Mouse (Mus musculus) midbrain, embryonic 11.5 days (tissue): ENCODE results near the gene Iqgap3. TPM values are rescaled to one million over a fixed set of nuclear protein-coding genes. Genes with fewer than 3 reads are reported as not detected.

Source experiments
- ATAC-seq: fragments of 200-750 bp; cut with Nextera tagmentation; 2 replicates; pipeline ENCODE4 v1.8.0; 2017; ENCODE audit warnings: moderate TSS enrichment, moderate library complexity; ENCODE audit not compliant: low FRiP score
- DNase-seq: peaks from one replicate; pipeline ENCODE4 v3.0.0; 2015; ENCODE audit warnings: low spot score; ENCODE audit errors: missing footprints
- H3K27ac ChIP-seq: fragments of 300-500 bp; sonication (generic); 2 replicates; pipeline ENCODE4 v1.5.1; 2014; ENCODE audit warnings: low read depth, low read length
- H3K27me3 ChIP-seq: fragments of 300-500 bp; sonication (generic); 2 replicates; pipeline ENCODE4 v1.6.1; 2014; ENCODE audit warnings: mild to moderate bottlenecking, low read length, moderate library complexity, mixed read lengths; ENCODE audit not compliant: control insufficient read depth, insufficient read depth
- H3K36me3 ChIP-seq: fragments of 300-500 bp; sonication (generic); 2 replicates; pipeline ENCODE4 v1.6.1; 2014; ENCODE audit warnings: mild to moderate bottlenecking, low read length, moderate library complexity, mixed read lengths; ENCODE audit not compliant: control insufficient read depth, insufficient read depth
- H3K4me1 ChIP-seq: fragments of 300-500 bp; sonication (generic); 2 replicates; pipeline ENCODE4 v1.6.1; 2014; ENCODE audit warnings: low read length; ENCODE audit not compliant: control insufficient read depth, insufficient read depth
- H3K4me2 ChIP-seq: fragments of 300-500 bp; sonication (generic); 2 replicates; pipeline ENCODE4 v1.6.1; 2014; ENCODE audit warnings: mild to moderate bottlenecking, moderate library complexity
- H3K4me3 ChIP-seq: fragments of 300-500 bp; sonication (generic); 2 replicates; pipeline ENCODE4 v1.5.1; 2014; ENCODE audit warnings: low read depth, low read length
- H3K9ac ChIP-seq: fragments of 300-500 bp; sonication (generic); 2 replicates; pipeline ENCODE4 v1.6.1; 2014; ENCODE audit warnings: low read length
- H3K9me3 ChIP-seq: fragments of 300-500 bp; sonication (generic); 2 replicates; pipeline ENCODE4 v1.6.1; 2016; ENCODE audit warnings: low read length; ENCODE audit not compliant: control insufficient read depth
- WGBS: fragments of 180-500 bp; shearing (Covaris S2); extraction: QIAGEN DNeasy Blood & Tissue Kit; methylation state at CpG from one replicate; pipeline ENCODE4 v1.1.7; 2014; 5-methylcytosine and 5-hydroxymethylcytosine counted together
- polyA plus RNA-seq: library from polyadenylated mRNA; unstranded; fragments of >200 nt; fragmentation: Nextera tagmentation; extraction: Ambion mirVana; gene quantifications from 2 replicates; pipeline ENCODE4 v1.2.1, GENCODE M21; 2014

Gene Iqgap3
- polyA plus RNA-seq, 1 experiment from 2014 or later = 16.5 TPM

GRCm38 (mm10) chr3:88071783-88072182 is 10.0 kb upstream of the Iqgap3 start:
- H3K9me3 ChIP-seq = no peaks in the 10 kb centered on the region
- H3K27me3 ChIP-seq = no peaks in the 10 kb centered on the region
- H3K4me2 ChIP-seq = no peak overlapping the region
- ATAC-seq = peak; percentile 69
- peak; percentile 99 for DNase-seq
- H3K9ac ChIP-seq = no peak overlapping the region
- no peaks in the 10 kb centered on the region for H3K4me1 ChIP-seq
- no peak overlapping the region for H3K27ac ChIP-seq
- no peak overlapping the region for H3K4me3 ChIP-seq
- WGBS = 3% methylated on average over 5 of the region's 5 CpGs
- H3K36me3 ChIP-seq = no peaks in the 10 kb centered on the region

DNA sequence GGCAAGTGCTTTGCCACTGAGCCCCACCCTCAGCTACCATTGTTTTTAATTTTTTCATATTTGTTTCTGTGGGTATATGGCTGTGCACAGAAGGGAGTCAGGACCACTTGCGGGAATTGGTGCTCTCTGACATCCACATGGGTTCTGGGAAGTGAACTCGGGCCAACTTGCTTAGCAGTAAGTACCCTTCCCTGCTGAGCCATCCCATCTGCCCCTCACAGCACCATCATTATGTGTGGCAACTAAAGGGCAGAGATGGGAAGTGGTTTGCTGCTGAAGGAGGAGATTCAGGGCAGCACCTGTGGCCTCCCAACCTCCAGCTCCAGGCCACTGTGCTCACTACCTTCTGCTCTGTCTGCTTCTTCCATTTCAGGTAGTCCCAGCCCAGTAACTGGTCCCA is 8.1 kb upstream of the Iqgap3 start:
- DNase-seq (peak; percentile 56), ATAC-seq (no peak)
- H3K9ac ChIP-seq = no peak overlapping the region
- H3K9me3 ChIP-seq = no peaks in the 10 kb centered on the region
- no peaks in the 10 kb centered on the region for H3K36me3 ChIP-seq
- H3K4me2 ChIP-seq = no peak overlapping the region
- no peaks in the 10 kb centered on the region for H3K4me1 ChIP-seq
- no peak overlapping the region for H3K4me3 ChIP-seq
- WGBS = 71% methylated on average over 2 of the region's 2 CpGs
- no peak overlapping the region for H3K27ac ChIP-seq
- H3K27me3 ChIP-seq = no peaks in the 10 kb centered on the region

GRCm38 (mm10) chr3:88074351-88074750 is 7.4 kb upstream of the Iqgap3 start:
- Histone ChIP-seq H3K27me3 (no peaks in the 10 kb centered on the region), H3K4me2 (no peak overlapping the region), H3K36me3 (no peaks in the 10 kb centered on the region), H3K4me3 (no peak overlapping the region), H3K27ac (no peak overlapping the region), H3K9me3 (no peaks in the 10 kb centered on the region), H3K9ac (no peak overlapping the region), H3K4me1 (no peaks in the 10 kb centered on the region)
- DNase-seq (no peak), ATAC-seq (no peak)
- 69% methylated on average over 2 of the region's 2 CpGs for WGBS

DNA sequence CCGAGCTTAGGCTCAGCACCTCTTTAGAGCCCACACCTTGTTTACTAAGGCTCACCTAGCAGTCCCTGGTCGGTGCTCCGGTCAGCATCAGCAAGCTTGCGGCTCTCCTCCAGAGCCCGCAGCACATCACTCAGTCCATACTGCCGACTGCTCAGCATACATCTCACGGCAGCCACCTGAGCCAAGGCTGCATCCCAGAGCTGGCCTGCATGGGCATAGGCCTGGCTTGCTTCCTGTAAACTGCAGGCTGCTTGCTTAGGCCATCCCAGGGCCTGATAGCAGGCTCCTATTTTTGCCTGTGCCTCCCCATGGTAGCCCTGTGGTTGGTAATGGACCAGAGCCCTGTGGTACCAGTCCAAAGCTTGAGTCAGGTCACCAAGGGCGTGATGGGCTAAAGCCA is 7.0 kb upstream of the Iqgap3 start:
- Histone ChIP-seq H3K9ac (no peak overlapping the region), H3K4me3 (no peak overlapping the region), H3K9me3 (no peaks in the 10 kb centered on the region), H3K27me3 (no peaks in the 10 kb centered on the region), H3K36me3 (no peaks in the 10 kb centered on the region), H3K4me1 (no peaks in the 10 kb centered on the region), H3K27ac (no peak overlapping the region), H3K4me2 (no peak overlapping the region)
- WGBS = 76% methylated on average over 8 of the region's 8 CpGs
- no peak for ATAC-seq
- DNase-seq = peak; percentile 49

GRCm38 (mm10) chr3:88077441-88077840 is 4.3 kb upstream of the Iqgap3 start:
- no peak overlapping the region for H3K4me2 ChIP-seq
- no peak overlapping the region for H3K9ac ChIP-seq
- no peaks in the 10 kb centered on the region for H3K27me3 ChIP-seq
- H3K9me3 ChIP-seq = no peaks in the 10 kb centered on the region
- no peaks in the 10 kb centered on the region for H3K36me3 ChIP-seq
- no peak overlapping the region for H3K4me3 ChIP-seq
- H3K27ac ChIP-seq = no peak overlapping the region
- H3K4me1 ChIP-seq = peaks cover 7% of the 10 kb centered on the region; the same call in 1 of the 2 replicates
- DNase-seq (peak; percentile 61), ATAC-seq (no peak)
- WGBS = 40% methylated on average over 8 of the region's 8 CpGs

GRCm38 (mm10) chr3:88078204-88078603 is 3.6 kb upstream of the Iqgap3 start, which contains the start of gene Ttc24:
TSS of gene Ttc24 (minus strand) at chr3:88078304.
- no peaks in the 10 kb centered on the region for H3K27me3 ChIP-seq
- DNase-seq (peak; percentile 53), ATAC-seq (no peak)
- H3K4me2 ChIP-seq = no peak within 1 kb of the TSS
- no peak within 1 kb of the TSS for H3K4me3 ChIP-seq
- 85% methylated on average over 4 of the region's 4 CpGs for WGBS
- H3K9me3 ChIP-seq = no peaks in the 10 kb centered on the region
- H3K4me1 ChIP-seq = peaks cover 10% of the 10 kb centered on the region; the same call in 1 of the 2 replicates
- no peak within 1 kb of the TSS for H3K27ac ChIP-seq
- H3K36me3 ChIP-seq = no peaks in the 10 kb centered on the region
- H3K9ac ChIP-seq = no peak within 1 kb of the TSS

GRCm38 (mm10) chr3:88082224-88082618 is 450 bp downstream of the Iqgap3 start:
- no peak overlapping the region for H3K27ac ChIP-seq

DNA sequence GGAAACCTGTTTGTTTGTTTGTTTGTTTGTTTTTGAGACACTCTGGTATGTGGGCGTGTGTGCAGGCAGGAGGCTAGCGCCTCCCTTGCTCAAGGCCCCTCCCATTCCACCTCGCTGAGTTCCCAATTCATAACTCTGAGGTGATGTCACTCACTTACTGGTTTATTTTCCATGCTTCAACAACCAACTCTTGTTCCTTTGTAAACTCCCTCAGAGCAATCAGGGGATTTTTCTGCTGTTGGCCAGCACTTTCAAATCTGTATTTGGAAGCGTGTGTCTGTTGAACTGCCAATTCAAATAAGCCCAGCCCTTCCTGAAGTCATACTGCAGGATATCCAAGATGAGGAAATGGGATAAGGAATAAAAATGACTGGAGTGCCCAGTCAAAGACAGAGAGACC is 892 bp downstream of the Iqgap3 start:
- H3K27me3 ChIP-seq = no peaks in the 10 kb centered on the region
- H3K4me2 ChIP-seq = peak overlapping the region; percentile 68
- peaks cover 10% of the 10 kb centered on the region; the same call in 1 of the 2 replicates for H3K4me1 ChIP-seq
- H3K9me3 ChIP-seq = no peaks in the 10 kb centered on the region
- peak overlapping the region; percentile 62; the same call in 1 of the 2 replicates for H3K9ac ChIP-seq
- peaks cover 3% of the 10 kb centered on the region; the same call in 1 of the 2 replicates for H3K36me3 ChIP-seq
- H3K27ac ChIP-seq = no peak overlapping the region
- 35% methylated on average over 4 of the region's 4 CpGs for WGBS
- DNase-seq (no peak), ATAC-seq (no peak)
- H3K4me3 ChIP-seq = peak overlapping the region; percentile 61

More at GRCm38 (mm10) chr3:88082224-88082618, 450 bp downstream of the Iqgap3 start:
- Histone ChIP-seq H3K9me3 (no peaks in the 10 kb centered on the region), H3K4me3 (peak overlapping the region; percentile 61), H3K4me2 (peak overlapping the region; percentile 68), H3K4me1 (peaks cover 10% of the 10 kb centered on the region; the same call in 1 of the 2 replicates), H3K36me3 (peaks cover 3% of the 10 kb centered on the region; the same call in 1 of the 2 replicates), H3K27me3 (no peaks in the 10 kb centered on the region), H3K9ac (peak overlapping the region; percentile 62)
- ATAC-seq (no peak), DNase-seq (peak; percentile 86)
- WGBS = 3% methylated on average over 13 of the region's 13 CpGs

DNA sequence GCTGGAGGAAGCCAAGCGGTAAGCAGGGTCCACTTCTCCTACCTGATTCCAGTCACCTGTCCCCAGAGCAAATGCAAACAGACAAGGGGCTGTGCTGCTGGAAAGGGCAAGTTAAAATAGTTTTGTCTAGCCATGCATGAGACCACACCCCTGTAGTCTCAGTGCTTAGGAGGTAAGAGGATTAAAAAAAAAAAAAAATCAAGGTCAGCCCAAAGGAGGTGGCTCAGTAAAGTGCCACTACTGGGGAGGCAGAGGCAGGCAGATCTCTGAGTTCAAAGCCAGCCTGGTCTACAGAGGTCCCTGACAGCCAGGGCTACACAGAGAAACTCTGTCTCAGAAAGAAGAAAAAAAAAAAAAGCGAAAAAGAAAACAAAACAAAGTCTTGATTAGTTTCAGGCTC is 2.2 kb downstream of the Iqgap3 start:
- H3K9me3 ChIP-seq = no peaks in the 10 kb centered on the region
- no peak overlapping the region for H3K27ac ChIP-seq
- DNase-seq (no peak), ATAC-seq (no peak)
- WGBS = 92% methylated on average over 2 of the region's 2 CpGs
- H3K4me1 ChIP-seq = peaks cover 10% of the 10 kb centered on the region; the same call in 1 of the 2 replicates
- H3K27me3 ChIP-seq = no peaks in the 10 kb centered on the region
- no peak overlapping the region for H3K9ac ChIP-seq
- H3K36me3 ChIP-seq = peaks cover 3% of the 10 kb centered on the region; the same call in 1 of the 2 replicates
- H3K4me3 ChIP-seq = no peak overlapping the region
- no peak overlapping the region for H3K4me2 ChIP-seq
